Mouse (Mus musculus) olfactory bulb, adult 2 months (tissue): Measurements from ENCODE around the gene Pla2g1b.

ENCODE experiments used
- CTCF ChIP-seq: fragments of 200-500 bp; IDR thresholded peaks from 2 replicates; pipeline ENCODE4 v1.5.1; 2012; ENCODE audit warnings: low read depth, mild to moderate bottlenecking, low read length, moderate library complexity; ENCODE audit not compliant: insufficient read depth
- POLR2A ChIP-seq: fragments of 200-500 bp; IDR thresholded peaks from 2 replicates; pipeline ENCODE4 v1.6.1; 2012; ENCODE audit warnings: mild to moderate bottlenecking, low read depth, low read length, moderate library complexity; ENCODE audit not compliant: insufficient read depth

- TF ChIP-seq POLR2A (no peak), CTCF (no peak)
Measured at GRCm38 (mm10) chr5:115447108-115447507, 19.0 kb upstream of the Pla2g1b start.
